Mouse (Mus musculus): ENCODE measurements around the gene Parn.

DNA sequence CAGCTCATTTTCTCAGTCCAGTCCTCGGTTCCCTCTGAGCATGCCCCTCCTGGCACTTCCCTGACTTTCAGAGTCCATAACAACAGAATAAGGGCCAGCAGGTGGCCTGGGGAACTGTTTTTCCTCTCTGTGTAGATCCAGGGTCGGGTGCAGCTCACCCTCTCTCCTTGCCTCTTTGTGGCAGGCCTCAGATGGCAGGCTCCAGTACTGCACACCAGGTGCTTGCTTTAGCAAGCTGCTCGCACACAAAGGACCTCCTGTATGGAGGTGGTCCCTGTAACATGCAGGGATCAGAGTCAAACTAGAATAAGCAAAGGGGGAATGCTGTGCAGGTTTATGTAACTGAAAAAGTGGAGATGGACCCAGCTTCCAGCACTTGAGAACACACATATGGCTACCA lies 151.8 kb downstream of the Parn start:
- TF ChIP-seq POLR2A (IDR thresholded peaks at IDR 0.05; ENCODE audit: extremely low read depth, insufficient read depth, low read length): no peak
- no peak for TF ChIP-seq CTCF (IDR thresholded peaks at IDR 0.05; ENCODE audit: low read depth, low read length)
